Mouse (Mus musculus) lung, postnatal 0 days (tissue): ENCODE measurements at regions not wholly inside any gene's neighbourhood (a gene's known extent, or its start where the extent isn't known, plus 50 kb on each side); places are given as distances from the start of the nearest gene placed in this dataset.

Experiments used
- ATAC-seq: fragments of 200-750 bp; cut with Nextera tagmentation; 2 replicates; pipeline ENCODE4 v1.8.0; 2017; ENCODE audit warnings: moderate library complexity
- DNase-seq: peaks from one replicate; pipeline ENCODE4 v3.0.0-alpha.2; 2016; ENCODE audit warnings: low spot score
- H3K27ac ChIP-seq: fragments of 300-500 bp; sonication (generic); 2 replicates; pipeline ENCODE4 v1.5.1; 2014; ENCODE audit warnings: antibody characterized with exemption, mild to moderate bottlenecking, low read length, mixed read lengths
- H3K27me3 ChIP-seq: fragments of 300-500 bp; sonication (generic); replicated peaks from 2 replicates; pipeline ENCODE4 v1.6.1; 2014; ENCODE audit warnings: low read length, mixed read lengths; ENCODE audit not compliant: insufficient read depth
- H3K36me3 ChIP-seq: fragments of 300-500 bp; sonication (generic); 2 replicates; pipeline ENCODE4 v1.6.1; 2014; ENCODE audit warnings: low read length, mixed read lengths; ENCODE audit not compliant: insufficient read depth
- H3K4me1 ChIP-seq: fragments of 300-500 bp; sonication (generic); 2 replicates; pipeline ENCODE4 v1.6.1; 2014; ENCODE audit warnings: antibody characterized with exemption, low read depth, low read length, mixed read lengths; ENCODE audit not compliant: insufficient read depth
- H3K4me2 ChIP-seq: fragments of 300-500 bp; sonication (generic); replicated peaks from 2 replicates; pipeline ENCODE4 v1.6.1; 2014; ENCODE audit warnings: low read depth, mild to moderate bottlenecking, low read length, moderate library complexity, mixed read lengths
- H3K4me3 ChIP-seq: fragments of 300-500 bp; sonication (generic); 2 replicates; pipeline ENCODE4 v1.5.1; 2014; ENCODE audit warnings: low read depth, low read length
- H3K9ac ChIP-seq: fragments of 300-500 bp; sonication (generic); replicated peaks from 2 replicates; pipeline ENCODE4 v1.6.1; 2014; ENCODE audit warnings: low read depth, mild to moderate bottlenecking
- H3K9me3 ChIP-seq: fragments of 300-500 bp; sonication (generic); 2 replicates; pipeline ENCODE4 v1.6.1; 2016; ENCODE audit warnings: low read length, mixed read lengths
- CTCF ChIP-seq: IDR thresholded peaks from 2 replicates; pipeline ENCODE4 v1.5.1; 2016; ENCODE audit warnings: antibody characterized with exemption, mild to moderate bottlenecking
- EP300 ChIP-seq: IDR thresholded peaks from 2 replicates; pipeline ENCODE4 v1.6.1; 2016; ENCODE audit warnings: antibody characterized with exemption, mild to moderate bottlenecking, control low read depth
- WGBS: fragments of 180-500 bp; shearing (Covaris S2); extraction: QIAGEN DNeasy Blood & Tissue Kit; methylation state at CpG from one replicate; pipeline ENCODE4 v1.1.7; 2014; 5-methylcytosine and 5-hydroxymethylcytosine counted together

- no peak for TF ChIP-seq EP300
- TF ChIP-seq CTCF = no peak
- Histone ChIP-seq H3K9ac (no peak overlapping the region), H3K36me3 (no peaks in the 10 kb centered on the region), H3K9me3 (no peaks in the 10 kb centered on the region), H3K27me3 (no peaks in the 10 kb centered on the region), H3K4me1 (no peaks in the 10 kb centered on the region), H3K4me2 (no peak overlapping the region), H3K27ac (no peak overlapping the region), H3K4me3 (no peak overlapping the region)
- DNase-seq = no peak
- no peak for ATAC-seq
- 46% methylated on average over 8 of the region's 8 CpGs for WGBS
Observed at GRCm38 (mm10) chr1:42353096-42353495, 342.5 kb upstream of the Pou3f3 start.

DNA sequence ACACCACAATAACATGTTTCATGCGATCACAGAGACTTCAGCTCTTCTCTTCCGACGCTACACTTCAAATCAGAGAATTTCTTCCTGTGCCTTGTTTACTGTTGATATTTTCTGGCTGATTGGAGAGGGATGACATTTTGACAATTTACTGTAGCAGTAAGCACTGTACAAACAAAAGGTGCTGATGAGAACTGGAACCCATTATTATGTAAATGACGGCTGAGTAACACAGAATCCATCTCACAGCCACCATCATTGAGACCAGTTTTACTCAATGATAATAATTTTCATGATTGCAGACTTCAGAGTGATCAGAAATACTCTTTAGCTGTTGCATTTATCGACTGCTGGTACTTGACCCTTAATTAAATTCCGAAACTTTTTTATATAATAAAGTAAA is 341.5 kb upstream of the Pou3f3 start:
- Histone ChIP-seq H3K4me2 (no peak overlapping the region), H3K4me1 (no peaks in the 10 kb centered on the region), H3K36me3 (no peaks in the 10 kb centered on the region), H3K9me3 (no peaks in the 10 kb centered on the region), H3K4me3 (no peak overlapping the region), H3K27me3 (no peaks in the 10 kb centered on the region), H3K9ac (no peak overlapping the region), H3K27ac (no peak overlapping the region)
- WGBS = 71% methylated on average over 6 of the region's 6 CpGs
- TF ChIP-seq CTCF (no peak), EP300 (no peak)
- DNase-seq (no peak), ATAC-seq (no peak)

DNA sequence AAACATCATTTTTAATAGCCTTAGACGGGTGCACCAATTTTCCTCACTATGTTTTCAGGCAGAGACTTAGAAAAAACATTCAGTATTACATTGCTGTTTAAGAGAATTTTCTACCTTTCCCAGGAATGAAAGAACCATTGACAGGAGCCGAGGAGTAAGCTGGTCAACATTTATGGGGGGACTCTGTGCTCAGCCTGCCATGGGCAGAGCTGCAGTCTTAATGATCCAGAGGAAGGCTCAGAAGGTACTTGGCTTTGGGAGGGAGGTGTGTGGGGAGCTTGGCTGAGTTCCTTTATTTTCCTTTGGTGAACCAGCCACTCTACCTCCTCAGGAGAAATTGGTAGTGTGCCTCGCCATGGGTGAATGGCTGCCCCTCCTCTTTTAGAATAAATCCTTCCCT is 333.1 kb upstream of the Pou3f3 start:
- ATAC-seq (no peak), DNase-seq (no peak)
- H3K36me3 ChIP-seq = no peaks in the 10 kb centered on the region
- H3K9me3 ChIP-seq = no peaks in the 10 kb centered on the region
- H3K4me1 ChIP-seq = no peaks in the 10 kb centered on the region
- TF ChIP-seq EP300 (no peak), CTCF (no peak)
- WGBS = 66% methylated on average over 3 of the region's 3 CpGs
- H3K27ac ChIP-seq = no peak overlapping the region
- H3K27me3 ChIP-seq = no peaks in the 10 kb centered on the region
- H3K9ac ChIP-seq = no peak overlapping the region
- H3K4me3 ChIP-seq = no peak overlapping the region
- no peak overlapping the region for H3K4me2 ChIP-seq

- Histone ChIP-seq H3K4me1 (no peaks in the 10 kb centered on the region), H3K9me3 (no peaks in the 10 kb centered on the region), H3K9ac (no peak overlapping the region), H3K36me3 (no peaks in the 10 kb centered on the region), H3K4me3 (no peak overlapping the region), H3K27me3 (no peaks in the 10 kb centered on the region), H3K4me2 (no peak overlapping the region), H3K27ac (no peak overlapping the region)
- DNase-seq (no peak), ATAC-seq (no peak)
- WGBS = 68% methylated on average over 4 of the region's 4 CpGs
- TF ChIP-seq EP300 = no peak
- TF ChIP-seq CTCF = no peak
Observed at GRCm38 (mm10) chr1:42365648-42366324, 329.8 kb upstream of the Pou3f3 start.

DNA sequence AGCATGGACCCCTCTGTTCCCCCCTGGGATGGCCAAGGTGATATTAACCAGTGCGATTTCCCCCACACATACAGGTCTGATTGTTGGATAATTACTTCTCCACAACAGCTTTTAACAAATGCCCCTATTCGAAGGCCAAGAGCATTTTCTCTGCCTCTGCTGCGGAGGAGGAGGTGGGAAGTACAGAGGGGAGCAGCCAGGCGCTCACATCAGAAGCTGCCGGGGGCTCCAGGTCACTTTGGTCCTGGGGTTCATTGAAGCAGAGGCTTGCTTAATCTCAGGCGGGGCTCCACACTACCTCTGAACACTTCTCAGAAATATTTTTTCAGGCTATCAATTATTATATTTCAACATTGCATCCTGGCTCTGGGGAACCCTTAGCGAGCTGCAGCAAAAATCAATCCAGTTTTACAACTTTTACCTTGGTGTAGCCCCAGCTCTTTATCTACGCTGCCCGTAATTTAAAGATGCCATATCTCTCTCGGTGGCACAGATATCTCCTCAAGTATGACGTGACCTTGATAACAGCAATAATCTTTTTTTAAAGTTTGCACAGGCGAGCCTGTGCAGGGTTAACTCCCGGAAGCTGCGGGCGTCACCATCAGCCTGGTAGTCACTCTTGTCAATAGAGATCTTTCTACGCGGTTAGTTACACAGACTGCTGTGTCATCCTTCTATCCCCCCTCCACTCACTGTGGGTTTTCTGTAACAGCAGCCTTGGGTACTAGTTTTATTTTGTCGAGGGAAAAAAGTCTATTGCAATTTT is 307.5 kb upstream of the Pou3f3 start:
- no peak overlapping the region for H3K27ac ChIP-seq
- ATAC-seq (no peak), DNase-seq (no peak)
- H3K36me3 ChIP-seq = no peaks in the 10 kb centered on the region
- no peaks in the 10 kb centered on the region for H3K4me1 ChIP-seq
- no peak overlapping the region for H3K9ac ChIP-seq
- no peak overlapping the region for H3K4me3 ChIP-seq
- no peaks in the 10 kb centered on the region for H3K27me3 ChIP-seq
- H3K9me3 ChIP-seq = no peaks in the 10 kb centered on the region
- H3K4me2 ChIP-seq = no peak overlapping the region
- WGBS = 43% methylated on average over 18 of the region's 18 CpGs
- TF ChIP-seq EP300 = no peak
- no peak for TF ChIP-seq CTCF

DNA sequence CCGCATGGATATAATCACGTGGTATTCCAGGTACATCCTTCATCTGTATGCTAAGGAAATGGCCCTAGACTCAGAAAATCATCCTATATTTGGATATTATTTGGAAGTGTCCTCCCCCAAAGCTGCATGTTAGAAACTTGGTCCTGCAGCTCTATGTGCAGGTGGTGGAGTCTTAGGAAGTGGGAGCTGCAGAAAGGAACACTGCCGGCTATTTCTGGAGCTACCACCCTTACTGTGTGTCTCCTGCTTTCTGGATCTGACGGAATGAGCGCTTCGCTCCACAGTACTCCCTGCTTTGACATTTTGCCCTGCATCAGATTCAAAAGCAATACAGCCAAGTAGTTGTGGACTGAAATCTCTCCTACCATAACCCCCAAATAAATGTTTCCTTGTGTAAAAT is 306.8 kb upstream of the Pou3f3 start:
- Histone ChIP-seq H3K4me3 (no peak overlapping the region), H3K27me3 (no peaks in the 10 kb centered on the region), H3K4me2 (no peak overlapping the region), H3K9me3 (no peaks in the 10 kb centered on the region), H3K4me1 (no peaks in the 10 kb centered on the region), H3K36me3 (no peaks in the 10 kb centered on the region), H3K9ac (no peak overlapping the region), H3K27ac (no peak overlapping the region)
- no peak for ATAC-seq
- no peak for TF ChIP-seq EP300
- no peak for TF ChIP-seq CTCF
- no peak for DNase-seq
- WGBS = 87% methylated on average over 6 of the region's 6 CpGs
